Mouse (Mus musculus) limb, embryonic 13.5 days (tissue): ENCODE measurements around the gene Olfr113. TPM values are rescaled to one million over a fixed set of nuclear protein-coding genes. Genes with fewer than 3 reads are reported as not detected.
"Not testable (repeated sequence)": the region's sequence is repeated elsewhere in the genome, so short reads cannot be mapped to it uniquely, and the experiment has no call there.

Experiments used
- ATAC-seq: fragments of 200-750 bp; cut with Nextera tagmentation; 2 replicates; pipeline ENCODE4 v1.8.0; 2017; ENCODE audit warnings: low read depth, moderate number of reproducible peaks, moderate TSS enrichment; ENCODE audit not compliant: low FRiP score
- H3K27ac ChIP-seq: fragments of 300-500 bp; sonication (generic); 2 replicates; pipeline ENCODE4 v1.5.1; 2015; ENCODE audit warnings: inconsistent platforms, mild to moderate bottlenecking, moderate library complexity
- H3K27me3 ChIP-seq: fragments of 300-500 bp; sonication (generic); 2 replicates; pipeline ENCODE4 v1.6.1; 2015; ENCODE audit warnings: mild to moderate bottlenecking, inconsistent platforms
- H3K36me3 ChIP-seq: fragments of 300-500 bp; sonication (generic); 2 replicates; pipeline ENCODE4 v1.6.1; 2015; ENCODE audit warnings: inconsistent platforms, mild to moderate bottlenecking, moderate library complexity
- H3K4me1 ChIP-seq: fragments of 300-500 bp; sonication (generic); 2 replicates; pipeline ENCODE4 v1.6.1; 2015; ENCODE audit warnings: inconsistent platforms
- H3K4me2 ChIP-seq: fragments of 300-500 bp; sonication (generic); replicated peaks from 2 replicates; pipeline ENCODE4 v1.6.1; 2015; ENCODE audit warnings: inconsistent platforms, mild to moderate bottlenecking, moderate library complexity
- H3K4me3 ChIP-seq: fragments of 300-500 bp; sonication (generic); 2 replicates; pipeline ENCODE4 v1.5.1; 2015; ENCODE audit warnings: moderate library complexity, mild to moderate bottlenecking, inconsistent platforms
- H3K9ac ChIP-seq: fragments of 300-500 bp; sonication (generic); 2 replicates; pipeline ENCODE4 v1.6.1; 2015; ENCODE audit warnings: mild to moderate bottlenecking, inconsistent platforms
- H3K9me3 ChIP-seq: fragments of 300-500 bp; sonication (generic); 2 replicates; pipeline ENCODE4 v1.6.1; 2016; ENCODE audit warnings: inconsistent platforms
- WGBS: fragments of 180-500 bp; shearing (Covaris S2); methylation state at CpG from one replicate; pipeline ENCODE4 v1.1.7; 2015; 5-methylcytosine and 5-hydroxymethylcytosine counted together
- polyA plus RNA-seq: library from polyadenylated mRNA; unstranded; fragments of >200 nt; fragmentation: Nextera tagmentation; extraction: Ambion mirVana; gene quantifications from 2 replicates; pipeline ENCODE4 v1.2.1, GENCODE M21; 2015

The Olfr113 gene
- not detected in 2 replicates for polyA plus RNA-seq

DNA sequence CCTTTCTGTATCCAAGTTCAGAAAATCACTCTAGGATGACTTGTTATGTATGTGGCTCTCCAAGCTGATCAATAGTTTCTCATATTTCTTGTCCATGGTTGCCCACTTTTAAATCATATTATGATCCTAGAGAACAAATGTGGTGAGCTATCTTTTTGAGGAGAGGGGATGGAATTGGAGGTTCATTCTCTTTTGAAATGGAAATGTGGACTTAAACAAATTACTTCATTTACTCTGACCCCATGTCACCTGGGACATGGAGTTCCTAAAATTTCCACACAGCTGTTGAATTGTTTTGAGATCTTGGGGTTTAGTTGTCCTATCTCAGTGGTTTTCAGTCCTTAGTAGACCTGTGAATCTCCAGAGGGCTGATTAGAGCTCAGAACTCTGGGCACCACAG is at the start of gene Olfr113:
TSS of gene Olfr113 (minus strand) at position 101 of the 400 bp plus-strand sequence.
- Histone ChIP-seq H3K36me3 (no peaks in the 10 kb centered on the region), H3K4me2 (no peak within 1 kb of the TSS), H3K27ac (no peak within 1 kb of the TSS), H3K4me1 (no peaks in the 10 kb centered on the region), H3K4me3 (no peak within 1 kb of the TSS), H3K9ac (no peak within 1 kb of the TSS), H3K9me3 (no peaks in the 10 kb centered on the region), H3K27me3 (no peaks in the 10 kb centered on the region)
- ATAC-seq = no peak

DNA sequence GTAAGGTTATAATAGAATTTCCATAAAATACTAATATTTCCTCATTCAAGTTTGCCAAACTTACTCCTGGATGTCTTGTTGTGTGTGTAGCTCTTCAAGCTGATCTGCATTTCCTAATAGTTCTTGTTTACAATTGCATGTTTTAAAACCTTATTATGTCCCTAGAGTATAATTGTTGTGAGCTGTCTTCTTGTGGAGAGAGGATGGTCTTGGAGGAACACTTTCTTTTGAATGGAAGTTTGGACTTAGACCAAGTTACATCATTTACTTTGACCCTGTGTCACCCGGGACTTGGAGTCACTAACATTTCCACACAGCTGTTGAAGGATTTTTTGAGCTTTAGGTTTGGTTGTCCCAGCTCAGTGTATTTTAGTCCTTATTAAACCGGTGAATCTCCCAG is 49.5 kb upstream of the Olfr113 start, which contains the start of the genes Olfr115 and Olfr116:
TSS of gene Olfr115 (minus strand) at position 101 of the 400 bp plus-strand sequence.
TSS of gene Olfr116 (minus strand) at position 191 of the 400 bp plus-strand sequence.
- no peak within 1 kb of the TSS for H3K27ac ChIP-seq
- no peak within 1 kb of the TSS for H3K9ac ChIP-seq
- WGBS = 80% methylated on average over 2 of the region's 2 CpGs
- no peaks in the 10 kb centered on the region for H3K36me3 ChIP-seq
- no peak within 1 kb of the TSS for H3K4me3 ChIP-seq
- H3K27me3 ChIP-seq = no peaks in the 10 kb centered on the region
- no peak for ATAC-seq
- H3K4me1 ChIP-seq = no peaks in the 10 kb centered on the region
- no peaks in the 10 kb centered on the region for H3K9me3 ChIP-seq
- H3K4me2 ChIP-seq = no peak within 1 kb of the TSS

GRCm38 (mm10) chr17:37592643-37593042 is 15.2 kb upstream of the Olfr113 start, which contains the start of gene Olfr114:
Olfr114 (minus strand) TSS chr17:37592743.
- H3K9ac ChIP-seq = no peak within 1 kb of the TSS
- no peak within 1 kb of the TSS for H3K27ac ChIP-seq
- no peaks in the 10 kb centered on the region for H3K27me3 ChIP-seq
- ATAC-seq = no peak
- no peaks in the 10 kb centered on the region for H3K4me1 ChIP-seq
- no peaks in the 10 kb centered on the region for H3K36me3 ChIP-seq
- no peak within 1 kb of the TSS for H3K4me2 ChIP-seq
- no peaks in the 10 kb centered on the region for H3K9me3 ChIP-seq
- no peak within 1 kb of the TSS for H3K4me3 ChIP-seq

DNA sequence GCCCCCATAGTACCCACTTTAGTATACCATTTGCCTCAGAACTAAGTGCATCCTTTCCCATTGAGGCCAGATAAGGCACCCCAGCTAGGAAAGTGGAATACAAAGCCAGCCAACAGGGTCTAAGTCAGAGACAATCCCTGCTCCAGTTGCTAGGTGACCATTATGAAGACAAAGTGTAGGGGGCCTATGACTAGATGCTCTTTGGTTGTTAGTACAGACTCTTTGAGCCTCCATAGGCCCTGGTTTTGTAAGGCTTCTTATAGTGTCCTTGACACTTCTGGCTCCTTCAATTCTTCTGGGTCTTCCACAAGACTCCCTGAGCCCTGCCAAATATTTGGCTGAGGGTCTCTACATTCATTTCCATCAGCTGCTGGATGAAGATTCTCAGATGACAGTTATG is 8.1 kb downstream of the Olfr113 start, which contains the start of gene Olfr112:
TSS of gene Olfr112 (minus strand) at position 101 of the 400 bp plus-strand sequence.
- no peak within 1 kb of the TSS for H3K9ac ChIP-seq
- no peaks in the 10 kb centered on the region for H3K27me3 ChIP-seq
- no peaks in the 10 kb centered on the region for H3K9me3 ChIP-seq
- no peaks in the 10 kb centered on the region for H3K4me1 ChIP-seq
- H3K36me3 ChIP-seq = no peaks in the 10 kb centered on the region
- no peak within 1 kb of the TSS for H3K27ac ChIP-seq
- ATAC-seq = no peak
- no peak within 1 kb of the TSS for H3K4me2 ChIP-seq
- H3K4me3 ChIP-seq = no peak within 1 kb of the TSS

- Histone ChIP-seq H3K36me3 (no peaks in the 10 kb centered on the region), H3K9ac (no peak overlapping the region), H3K9me3 (no peaks in the 10 kb centered on the region), H3K4me3 (no peak overlapping the region), H3K27me3 (no peaks in the 10 kb centered on the region), H3K4me1 (no peaks in the 10 kb centered on the region), H3K4me2 (no peak overlapping the region), H3K27ac (no peak overlapping the region)
- ATAC-seq = no peak
- 52% methylated on average over 1 of the region's 1 CpGs for WGBS
Observed at GRCm38 (mm10) chr17:37558913-37559615, 18.4 kb downstream of the Olfr113 start.

DNA sequence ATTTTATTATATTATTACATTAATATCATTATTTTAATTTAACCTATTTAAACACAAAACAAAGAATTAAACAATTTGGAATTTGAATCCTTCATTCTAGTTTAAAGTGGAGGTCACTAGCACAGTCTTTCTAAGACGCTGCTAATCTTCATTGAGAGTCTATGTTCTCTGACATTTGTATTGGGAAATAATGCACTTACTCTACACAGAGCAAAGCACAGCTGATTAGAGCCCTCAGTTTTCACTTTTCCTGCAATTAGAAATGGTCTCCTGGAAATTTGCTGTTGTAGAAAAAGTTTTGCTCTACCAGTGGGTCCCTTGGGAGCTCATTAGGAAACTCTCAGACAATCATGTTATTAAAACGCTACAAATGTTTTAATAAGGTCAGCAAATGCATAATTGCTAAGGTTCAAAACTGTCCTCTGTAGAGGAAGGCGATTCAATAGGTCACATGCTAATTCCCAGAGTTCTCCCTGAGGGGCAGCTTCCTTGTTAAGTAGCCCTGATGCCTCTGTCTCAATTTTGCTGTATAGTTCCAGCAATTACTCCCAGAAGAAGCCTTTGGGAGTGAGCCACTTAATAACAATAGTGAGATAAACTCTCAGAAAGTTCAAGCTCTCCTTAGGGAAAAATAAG is 33.5 kb downstream of the Olfr113 start:
- Histone ChIP-seq H3K4me3 (no peak overlapping the region), H3K36me3 (no peaks in the 10 kb centered on the region), H3K4me1 (no peaks in the 10 kb centered on the region), H3K4me2 (no peak overlapping the region), H3K9ac (no peak overlapping the region), H3K27me3 (no peaks in the 10 kb centered on the region), H3K9me3 (no peaks in the 10 kb centered on the region), H3K27ac (no peak overlapping the region)
- ATAC-seq = no peak
- WGBS = 50% methylated on average over 3 of the region's 3 CpGs

GRCm38 (mm10) chr17:37541454-37542119 is 35.9 kb downstream of the Olfr113 start:
- Histone ChIP-seq H3K9me3 (no peaks in the 10 kb centered on the region), H3K36me3 (no peaks in the 10 kb centered on the region), H3K4me2 (no peak overlapping the region), H3K9ac (no peak overlapping the region), H3K4me1 (no peaks in the 10 kb centered on the region), H3K27ac (no peak overlapping the region), H3K27me3 (no peaks in the 10 kb centered on the region), H3K4me3 (no peak overlapping the region)
- 92% methylated on average over 4 of the region's 4 CpGs for WGBS
- no peak for ATAC-seq

DNA sequence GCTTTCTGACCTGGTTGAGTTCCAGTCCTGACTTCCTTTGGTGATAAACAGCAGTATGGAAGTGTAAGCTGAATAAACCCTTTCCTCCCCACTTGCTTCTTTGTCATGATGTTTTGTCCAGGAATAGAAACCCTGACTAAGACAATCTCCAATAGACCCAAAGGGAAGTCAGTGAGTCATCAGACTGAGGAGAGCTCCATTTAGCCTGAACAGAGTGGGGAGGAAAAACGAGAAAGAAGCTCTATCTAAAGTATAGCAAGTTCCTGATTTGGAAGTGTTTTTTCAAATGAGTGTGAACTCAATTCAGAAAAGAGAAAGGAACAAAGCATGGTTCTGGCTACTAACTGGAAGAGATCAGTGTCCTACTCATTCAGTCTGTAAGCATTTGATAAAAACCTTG is 39.0 kb downstream of the Olfr113 start:
- not testable (repeated sequence) for ATAC-seq, H3K27ac ChIP-seq, H3K9ac ChIP-seq, H3K36me3 ChIP-seq, H3K27me3 ChIP-seq, H3K4me2 ChIP-seq, H3K4me3 ChIP-seq, H3K4me1 ChIP-seq, H3K9me3 ChIP-seq
- 66% methylated on average over 1 of the region's 1 CpGs for WGBS

DNA sequence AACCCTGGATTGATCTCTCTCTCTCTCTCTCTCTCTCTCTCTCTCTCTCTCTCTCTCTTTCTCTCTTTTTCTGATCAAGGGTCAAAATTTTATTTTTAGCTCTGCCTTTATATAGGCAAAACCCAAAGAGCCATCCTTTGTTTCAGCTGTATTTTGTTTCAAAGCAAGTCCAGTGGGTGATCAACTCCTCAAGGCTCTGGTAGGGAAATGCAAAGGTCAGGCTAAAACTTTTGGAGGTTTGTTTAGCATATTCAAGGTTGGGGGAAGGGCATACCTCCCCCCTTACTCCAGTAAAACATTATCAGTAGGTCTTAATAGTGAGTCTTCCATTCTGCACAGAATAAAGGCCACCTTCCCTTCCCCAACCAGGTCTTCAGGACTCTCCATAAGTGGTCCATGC is 42.3 kb downstream of the Olfr113 start:
- no peaks in the 10 kb centered on the region for H3K4me1 ChIP-seq
- no peak overlapping the region for H3K4me2 ChIP-seq
- no peak overlapping the region for H3K27ac ChIP-seq
- no peaks in the 10 kb centered on the region for H3K27me3 ChIP-seq
- no peaks in the 10 kb centered on the region for H3K9me3 ChIP-seq
- H3K36me3 ChIP-seq = no peaks in the 10 kb centered on the region
- ATAC-seq = no peak
- no peak overlapping the region for H3K9ac ChIP-seq
- H3K4me3 ChIP-seq = no peak overlapping the region

DNA sequence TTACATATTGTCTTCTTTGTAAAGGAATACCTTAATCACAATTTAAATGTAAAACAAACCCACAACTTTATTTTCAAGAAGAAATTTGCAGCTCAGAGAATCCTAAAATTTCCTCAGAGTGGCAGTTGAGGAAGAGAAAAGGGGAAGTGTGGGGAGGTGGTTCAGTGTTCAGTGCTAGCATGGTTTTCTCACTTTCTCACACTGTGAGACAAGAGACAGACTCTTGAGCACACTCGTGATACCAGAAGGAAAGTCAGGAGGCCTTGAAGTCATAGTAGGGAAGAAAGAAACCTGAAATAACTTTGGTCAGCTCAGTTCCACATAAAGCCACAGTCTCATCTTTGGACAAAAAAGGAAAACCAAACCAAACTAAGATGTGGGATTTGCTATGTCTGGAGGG is 52.0 kb downstream of the Olfr113 start:
- H3K4me3 ChIP-seq, H3K27ac ChIP-seq, H3K4me1 ChIP-seq, ATAC-seq, H3K9ac ChIP-seq, H3K27me3 ChIP-seq, H3K36me3 ChIP-seq, H3K4me2 ChIP-seq, H3K9me3 ChIP-seq: not testable (repeated sequence)
- WGBS = 76% methylated on average over 1 of the region's 1 CpGs

DNA sequence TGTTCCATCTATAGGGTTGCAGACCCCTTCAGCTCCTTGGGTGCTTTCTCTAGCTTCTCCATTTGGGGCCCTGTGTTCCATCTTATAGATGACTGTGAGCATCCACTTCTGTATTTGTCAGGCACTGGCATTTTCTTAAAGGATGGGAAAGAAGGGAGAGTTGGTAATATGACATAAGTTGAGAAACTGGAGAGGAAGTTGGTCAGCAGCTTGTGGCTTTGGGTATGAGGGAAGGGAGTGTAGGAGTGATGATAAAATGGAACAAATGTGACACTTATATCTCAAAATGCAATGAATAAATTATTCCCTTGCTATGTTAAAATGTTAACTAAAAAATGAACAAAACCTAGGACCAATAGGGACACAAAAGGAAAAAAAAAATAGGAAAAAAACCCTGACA is 52.9 kb downstream of the Olfr113 start:
- H3K9ac ChIP-seq, H3K36me3 ChIP-seq, H3K27me3 ChIP-seq, ATAC-seq, H3K9me3 ChIP-seq, H3K27ac ChIP-seq, H3K4me2 ChIP-seq, H3K4me1 ChIP-seq, H3K4me3 ChIP-seq: not testable (repeated sequence)
